Mouse (Mus musculus): ENCODE results near the gene Nek2. TPM values are rescaled to one million over a fixed set of nuclear protein-coding genes. Genes with fewer than 3 reads are reported as not detected.

The Nek2 gene
- polyA plus RNA-seq, 1 experiment from 2014 or later: 14.7 TPM

DNA sequence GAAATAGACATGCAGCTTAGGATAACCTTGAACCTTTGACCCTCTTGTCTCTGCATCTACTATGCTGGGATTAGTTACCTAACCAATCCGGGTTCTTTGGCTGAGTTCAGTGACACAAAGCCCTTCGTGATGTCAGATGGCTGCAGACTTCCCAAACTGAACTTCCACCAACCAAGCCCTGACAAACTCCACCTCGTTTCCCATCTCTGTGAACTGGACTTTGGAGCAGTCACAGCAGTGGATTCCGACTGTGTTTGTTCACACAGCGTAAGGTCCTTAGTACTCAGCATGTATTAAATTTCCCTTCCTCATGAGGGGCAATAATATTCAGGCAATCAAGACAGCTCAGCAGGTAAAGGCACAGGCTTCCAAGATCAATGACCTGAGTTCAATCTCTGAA lies 25.4 kb downstream of the Nek2 start:
- H3K4me2 ChIP-seq (ENCODE audit: low read depth, low read length): no peak overlapping the region
- 53% methylated on average over 5 of the region's 5 CpGs for WGBS (ENCODE audit: insufficient replicate concordance)
- ATAC-seq (peak; percentile 89), DNase-seq (no peak)
- H3K4me3 ChIP-seq (ENCODE audit: low read depth, low read length): no peak overlapping the region
- no peak overlapping the region for H3K27ac ChIP-seq (ENCODE audit: low read depth)
- H3K9me3 ChIP-seq (ENCODE audit: low read length): no peaks in the 10 kb centered on the region
- no peak overlapping the region for H3K9ac ChIP-seq (replicated peaks)
- no peaks in the 10 kb centered on the region for H3K27me3 ChIP-seq (ENCODE audit: insufficient read depth, low read length)
- TF ChIP-seq EP300 (IDR thresholded peaks at IDR 0.05; ENCODE audit: low read depth): no peak
- no peak for TF ChIP-seq CTCF (IDR thresholded peaks at IDR 0.05; ENCODE audit: low read depth)
- no peaks in the 10 kb centered on the region for H3K4me1 ChIP-seq (ENCODE audit: insufficient read depth)
- no peaks in the 10 kb centered on the region for H3K36me3 ChIP-seq (replicated peaks; ENCODE audit: insufficient read depth, low read length)

DNA sequence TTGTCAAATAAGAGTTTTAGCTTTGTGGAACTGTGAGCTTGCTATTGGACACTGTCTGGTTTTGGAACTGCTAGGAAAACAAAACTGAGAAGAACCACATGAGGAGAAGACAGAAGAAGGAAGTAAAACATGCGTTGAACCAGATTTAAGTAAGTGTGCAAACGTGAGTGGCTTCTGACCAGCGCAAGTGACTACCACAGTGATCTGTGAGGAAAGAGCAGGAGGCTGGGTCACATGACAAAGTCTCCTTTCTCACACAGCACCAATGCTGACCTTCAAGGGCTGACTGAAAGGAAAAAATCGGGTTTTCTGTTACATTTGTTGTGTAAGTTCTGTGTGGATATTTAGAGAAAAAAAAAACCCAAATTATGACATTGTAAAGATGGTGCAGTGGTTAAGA lies 28.3 kb downstream of the Nek2 start:
- ATAC-seq: no peak
- Histone ChIP-seq H3K9ac (replicated peaks) (no peak overlapping the region), H3K27ac (ENCODE audit: low read depth) (no peak overlapping the region), H3K9me3 (ENCODE audit: low read length) (no peaks in the 10 kb centered on the region), H3K4me3 (ENCODE audit: low read depth, low read length) (no peak overlapping the region), H3K4me1 (ENCODE audit: insufficient read depth) (no peaks in the 10 kb centered on the region), H3K4me2 (ENCODE audit: low read depth, low read length) (no peak overlapping the region), H3K36me3 (replicated peaks; ENCODE audit: insufficient read depth, low read length) (no peaks in the 10 kb centered on the region), H3K27me3 (ENCODE audit: insufficient read depth, low read length) (no peaks in the 10 kb centered on the region)
- no peak for DNase-seq
- TF ChIP-seq CTCF (IDR thresholded peaks at IDR 0.05; ENCODE audit: low read depth) (no peak), EP300 (IDR thresholded peaks at IDR 0.05; ENCODE audit: low read depth) (no peak)
- WGBS (ENCODE audit: insufficient replicate concordance): 34% methylated on average over 4 of the region's 4 CpGs

DNA sequence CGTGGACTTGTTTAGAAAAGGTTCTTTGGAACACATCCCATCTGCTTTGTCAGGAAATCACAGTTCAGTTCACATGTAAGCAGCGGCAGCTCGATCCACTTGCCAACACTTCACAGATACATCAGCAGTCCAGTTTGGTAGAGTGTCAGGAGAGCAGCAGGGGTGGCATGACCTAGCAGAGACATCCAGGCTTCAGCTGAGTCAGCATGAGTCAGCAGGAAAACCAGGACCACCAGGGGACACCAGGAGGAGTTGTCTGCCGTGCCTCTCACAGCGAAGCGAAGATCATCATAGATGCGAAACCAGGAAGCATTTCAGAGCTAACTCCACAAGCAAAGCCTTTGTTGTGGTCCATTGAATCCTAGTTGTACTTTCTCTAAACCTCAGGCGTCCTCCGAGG lies 32.2 kb downstream of the Nek2 start:
- no peak overlapping the region for H3K4me2 ChIP-seq (ENCODE audit: low read depth, low read length)
- peaks cover 14% of the 10 kb centered on the region; the same call in 1 of the 2 replicates for H3K4me1 ChIP-seq (ENCODE audit: insufficient read depth)
- 0 out of 2 replicates have a peak, but pooled peaks have one; percentile 6 for TF ChIP-seq CTCF (IDR thresholded peaks at IDR 0.05; ENCODE audit: low read depth)
- TF ChIP-seq EP300 (IDR thresholded peaks at IDR 0.05; ENCODE audit: low read depth): no peak
- DNase-seq (no peak), ATAC-seq (no peak)
- H3K27ac ChIP-seq (ENCODE audit: low read depth): no peak overlapping the region
- H3K36me3 ChIP-seq (replicated peaks; ENCODE audit: insufficient read depth, low read length): no peaks in the 10 kb centered on the region
- H3K4me3 ChIP-seq (ENCODE audit: low read depth, low read length): no peak overlapping the region
- no peak overlapping the region for H3K9ac ChIP-seq (replicated peaks)
- WGBS (ENCODE audit: insufficient replicate concordance): 73% methylated on average over 9 of the region's 9 CpGs
- no peaks in the 10 kb centered on the region for H3K9me3 ChIP-seq (ENCODE audit: low read length)
- H3K27me3 ChIP-seq (ENCODE audit: insufficient read depth, low read length): no peaks in the 10 kb centered on the region

DNA sequence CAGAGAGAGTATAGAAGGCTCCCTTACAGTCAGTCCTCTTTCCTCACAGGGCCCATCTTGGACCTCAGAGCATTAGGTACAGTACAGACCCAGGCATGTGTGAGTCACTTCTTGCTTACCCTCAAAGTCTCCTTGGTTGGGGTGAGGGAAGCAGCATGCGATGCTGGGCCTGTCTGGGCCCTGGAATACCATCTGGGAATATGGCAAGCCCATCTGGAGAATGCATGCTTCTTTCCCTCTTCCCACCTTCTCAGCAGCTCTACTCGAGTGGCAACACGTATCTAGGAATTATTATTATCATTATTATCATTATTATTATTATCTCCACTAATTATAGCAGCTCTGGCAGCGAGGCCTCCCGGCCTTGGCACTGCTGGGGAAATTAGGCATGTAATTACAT lies 33.5 kb downstream of the Nek2 start:
- Histone ChIP-seq H3K4me3 (ENCODE audit: low read depth, low read length) (no peak overlapping the region), H3K9ac (replicated peaks) (no peak overlapping the region), H3K9me3 (ENCODE audit: low read length) (no peaks in the 10 kb centered on the region), H3K4me1 (ENCODE audit: insufficient read depth) (peaks cover 14% of the 10 kb centered on the region; the same call in 1 of the 2 replicates), H3K27me3 (ENCODE audit: insufficient read depth, low read length) (no peaks in the 10 kb centered on the region), H3K4me2 (ENCODE audit: low read depth, low read length) (peak overlapping the region; percentile 57), H3K36me3 (replicated peaks; ENCODE audit: insufficient read depth, low read length) (no peaks in the 10 kb centered on the region), H3K27ac (ENCODE audit: low read depth) (peak overlapping the region; percentile 81)
- ATAC-seq (no peak), DNase-seq (no peak)
- 77% methylated on average over 5 of the region's 5 CpGs for WGBS (ENCODE audit: insufficient replicate concordance)
- TF ChIP-seq CTCF (IDR thresholded peaks at IDR 0.05; ENCODE audit: low read depth): no peak
- no peak for TF ChIP-seq EP300 (IDR thresholded peaks at IDR 0.05; ENCODE audit: low read depth)

DNA sequence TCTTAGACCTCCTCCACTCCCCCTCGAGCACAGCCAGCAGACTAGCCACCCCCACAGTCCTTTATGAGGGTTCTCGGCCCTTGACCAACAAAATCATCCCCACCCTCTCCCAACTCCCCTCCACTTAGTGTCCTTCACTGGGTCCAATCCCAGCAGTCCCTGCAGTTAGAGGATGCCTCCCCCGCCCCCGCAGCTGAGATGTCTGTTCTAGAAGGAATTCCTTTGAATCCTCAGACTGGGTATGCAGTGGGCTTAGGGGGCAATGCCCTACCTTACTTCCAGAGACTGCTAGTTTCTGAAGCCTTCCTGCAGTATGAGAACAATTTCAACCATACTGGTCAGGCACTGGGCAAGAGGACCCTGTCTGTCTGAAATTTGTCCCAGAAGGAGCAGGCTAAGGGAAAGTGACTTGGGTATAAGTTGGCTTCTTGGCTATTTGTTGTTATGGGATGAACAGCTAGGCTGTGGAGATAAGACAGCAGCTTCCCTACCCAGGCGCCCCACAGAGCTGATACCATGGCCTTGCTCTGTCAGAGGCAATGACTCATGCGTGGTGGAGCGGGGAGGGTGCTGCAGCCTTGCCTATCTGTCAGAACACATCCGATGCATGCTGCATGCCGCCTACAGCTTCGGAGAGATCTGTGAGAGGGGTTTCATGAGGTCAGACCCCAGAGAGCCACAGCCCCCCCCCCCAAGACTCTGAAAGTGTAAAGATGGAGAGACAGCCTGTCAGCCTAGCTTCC lies 34.1 kb downstream of the Nek2 start:
- Histone ChIP-seq H3K27me3 (ENCODE audit: insufficient read depth, low read length) (no peaks in the 10 kb centered on the region), H3K4me1 (ENCODE audit: insufficient read depth) (peaks cover 14% of the 10 kb centered on the region; the same call in 1 of the 2 replicates), H3K4me2 (ENCODE audit: low read depth, low read length) (peak overlapping the region; percentile 57), H3K27ac (ENCODE audit: low read depth) (peak overlapping the region; percentile 81), H3K9me3 (ENCODE audit: low read length) (no peaks in the 10 kb centered on the region), H3K9ac (replicated peaks) (no peak overlapping the region; the same call in 1 of the 2 replicates), H3K36me3 (replicated peaks; ENCODE audit: insufficient read depth, low read length) (no peaks in the 10 kb centered on the region), H3K4me3 (ENCODE audit: low read depth, low read length) (no peak overlapping the region)
- ATAC-seq (peak; percentile 99), DNase-seq (peak; percentile 77)
- 42% methylated on average over 10 of the region's 10 CpGs for WGBS (ENCODE audit: insufficient replicate concordance)
- TF ChIP-seq EP300 (IDR thresholded peaks at IDR 0.05; ENCODE audit: low read depth) (peak; percentile 94), CTCF (IDR thresholded peaks at IDR 0.05; ENCODE audit: low read depth) (no peak)

DNA sequence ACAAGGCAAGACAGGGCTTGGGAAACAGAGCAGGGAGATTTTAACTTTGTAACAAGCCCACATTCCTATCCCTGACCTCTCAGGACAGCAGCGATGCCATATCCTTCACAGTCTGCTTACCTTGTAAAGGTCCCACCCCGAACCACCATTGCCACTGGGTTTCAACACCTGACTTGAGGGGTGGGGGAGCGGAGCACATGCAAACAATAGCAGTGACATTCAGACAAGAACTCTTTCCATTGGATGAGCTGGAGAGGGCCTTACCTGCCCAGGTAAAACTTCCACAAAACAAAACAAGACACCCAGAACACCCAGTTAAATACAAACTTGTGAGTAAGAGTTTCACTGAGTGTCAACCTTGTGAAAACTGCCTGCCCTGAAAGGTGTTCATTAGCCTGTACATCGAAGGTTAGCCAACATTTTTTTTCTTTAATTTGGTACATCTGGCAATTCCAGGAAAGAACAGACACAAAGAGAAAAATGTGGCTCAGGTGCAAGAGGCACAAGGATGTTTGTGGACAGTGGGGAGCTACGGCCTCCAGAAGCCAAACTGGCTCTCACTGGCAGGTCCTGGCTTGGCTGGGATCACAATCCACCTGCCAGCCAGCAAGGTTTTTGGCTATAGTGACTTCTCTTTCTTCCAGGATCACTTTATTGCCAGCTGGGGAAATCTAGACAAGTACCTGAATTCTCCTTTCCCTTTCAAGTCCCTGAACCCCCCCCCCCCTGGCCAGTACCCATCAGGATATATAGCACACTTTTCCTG lies 35.8 kb downstream of the Nek2 start:
- peaks cover 14% of the 10 kb centered on the region; the same call in 1 of the 2 replicates for H3K4me1 ChIP-seq (ENCODE audit: insufficient read depth)
- ATAC-seq: no peak
- no peak overlapping the region for H3K9ac ChIP-seq (replicated peaks)

More for the DNA sequence above, 35.8 kb downstream of the Nek2 start:
- WGBS (ENCODE audit: insufficient replicate concordance): 77% methylated on average over 5 of the region's 5 CpGs
- no peak overlapping the region for H3K4me2 ChIP-seq (ENCODE audit: low read depth, low read length)
- H3K27ac ChIP-seq (ENCODE audit: low read depth): no peak overlapping the region
- no peaks in the 10 kb centered on the region for H3K36me3 ChIP-seq (replicated peaks; ENCODE audit: insufficient read depth, low read length)
- DNase-seq: no peak
- H3K4me3 ChIP-seq (ENCODE audit: low read depth, low read length): no peak overlapping the region
- no peak for TF ChIP-seq CTCF (IDR thresholded peaks at IDR 0.05; ENCODE audit: low read depth)
- no peak for TF ChIP-seq EP300 (IDR thresholded peaks at IDR 0.05; ENCODE audit: low read depth)
- no peaks in the 10 kb centered on the region for H3K9me3 ChIP-seq (ENCODE audit: low read length)
- H3K27me3 ChIP-seq (ENCODE audit: insufficient read depth, low read length): no peaks in the 10 kb centered on the region
